Mouse (Mus musculus) embryonic facial prominence, embryonic 13.5 days (tissue): ENCODE results near the gene Nyap1. TPM values are rescaled to one million over a fixed set of nuclear protein-coding genes. Genes with fewer than 3 reads are reported as not detected.

ENCODE experiments used
- ATAC-seq: fragments of 200-750 bp; cut with Nextera tagmentation; 2 replicates; pipeline ENCODE4 v1.8.0; 2017; ENCODE audit warnings: low read depth; ENCODE audit not compliant: insufficient number of reproducible peaks, insufficient read depth, low FRiP score, low TSS enrichment
- H3K27ac ChIP-seq: fragments of 300-500 bp; sonication (generic); 2 replicates; pipeline ENCODE4 v1.5.1; 2015; ENCODE audit warnings: moderate library complexity, mild to moderate bottlenecking, inconsistent platforms
- H3K27me3 ChIP-seq: fragments of 300-500 bp; sonication (generic); 2 replicates; pipeline ENCODE4 v1.6.1; 2015; ENCODE audit warnings: mild to moderate bottlenecking, inconsistent platforms
- H3K36me3 ChIP-seq: fragments of 300-500 bp; sonication (generic); 2 replicates; pipeline ENCODE4 v1.6.1; 2015; ENCODE audit warnings: mild to moderate bottlenecking, inconsistent platforms
- H3K4me1 ChIP-seq: fragments of 300-500 bp; sonication (generic); 2 replicates; pipeline ENCODE4 v1.6.1; 2015; ENCODE audit warnings: inconsistent platforms
- H3K4me2 ChIP-seq: fragments of 300-500 bp; sonication (generic); 2 replicates; pipeline ENCODE4 v1.6.1; 2015; ENCODE audit warnings: moderate library complexity, mild to moderate bottlenecking, inconsistent platforms
- H3K4me3 ChIP-seq: fragments of 300-500 bp; sonication (generic); 2 replicates; pipeline ENCODE4 v1.5.1; 2015; ENCODE audit warnings: mild to moderate bottlenecking, inconsistent platforms
- H3K9ac ChIP-seq: fragments of 300-500 bp; sonication (generic); 2 replicates; pipeline ENCODE4 v1.6.1; 2015; ENCODE audit warnings: mild to moderate bottlenecking, inconsistent platforms
- H3K9me3 ChIP-seq: fragments of 300-500 bp; sonication (generic); 2 replicates; pipeline ENCODE4 v1.6.1; 2016; ENCODE audit warnings: inconsistent platforms
- WGBS: fragments of 180-500 bp; shearing (Covaris S2); methylation state at CpG from one replicate; pipeline ENCODE4 v1.1.7; 2015; ENCODE audit warnings: mixed read lengths; 5-methylcytosine and 5-hydroxymethylcytosine counted together
- polyA plus RNA-seq: library from polyadenylated mRNA; unstranded; fragments of >200 nt; fragmentation: Nextera tagmentation; extraction: Ambion mirVana; gene quantifications from 2 replicates; pipeline ENCODE4 v1.2.1, GENCODE M21; 2015

The Nyap1 gene
- polyA plus RNA-seq, 1 experiment from 2014 or later, result 3.5 TPM

GRCm38 (mm10) chr5:137749196-137749836 lies 7.9 kb upstream of the Nyap1 start:
- Histone ChIP-seq H3K27ac (0 out of 2 replicates have a peak overlapping the region, but pooled peaks have one; percentile 8), H3K27me3 (no peaks in the 10 kb centered on the region)

GRCm38 (mm10) chr5:137748130-137748770 lies 6.8 kb upstream of the Nyap1 start:
- Histone ChIP-seq H3K36me3 (peaks cover 30% of the 10 kb centered on the region), H3K4me3 (peak overlapping the region; percentile 69), H3K27me3 (no peaks in the 10 kb centered on the region), H3K9me3 (no peaks in the 10 kb centered on the region), H3K4me2 (peak overlapping the region; percentile 99), H3K27ac (peak overlapping the region; percentile 16), H3K9ac (peak overlapping the region; percentile 90), H3K4me1 (peaks cover 32% of the 10 kb centered on the region)
- WGBS, result 29% methylated on average over 5 of the region's 5 CpGs
- ATAC-seq, result no peak

More at GRCm38 (mm10) chr5:137749196-137749836, 7.9 kb upstream of the Nyap1 start:
- 52% methylated on average over 6 of the region's 6 CpGs for WGBS
- peaks cover 40% of the 10 kb centered on the region for H3K36me3 ChIP-seq
- H3K9ac ChIP-seq, result peak overlapping the region; percentile 17; the same call in 1 of the 2 replicates
- no peaks in the 10 kb centered on the region for H3K9me3 ChIP-seq
- peak overlapping the region; percentile 99 for H3K4me2 ChIP-seq
- H3K4me1 ChIP-seq, result peaks cover 32% of the 10 kb centered on the region
- H3K4me3 ChIP-seq, result peak overlapping the region; percentile 69
- ATAC-seq, result no peak

- Histone ChIP-seq H3K4me3 (peak overlapping the region; percentile 69), H3K36me3 (peaks cover 24% of the 10 kb centered on the region), H3K4me2 (peak overlapping the region; percentile 99), H3K9ac (peak overlapping the region; percentile 90), H3K27me3 (no peaks in the 10 kb centered on the region), H3K27ac (peak overlapping the region; percentile 98), H3K4me1 (peaks cover 32% of the 10 kb centered on the region), H3K9me3 (no peaks in the 10 kb centered on the region)
- 3% methylated on average over 26 of the region's 26 CpGs for WGBS
- ATAC-seq, result no peak
Measured at GRCm38 (mm10) chr5:137747326-137747961, 6.0 kb upstream of the Nyap1 start.

GRCm38 (mm10) chr5:137746851-137747325 lies 5.5 kb upstream of the Nyap1 start:
- Histone ChIP-seq H3K4me2 (peak overlapping the region; percentile 99), H3K27me3 (no peaks in the 10 kb centered on the region), H3K9ac (peak overlapping the region; percentile 90), H3K9me3 (no peaks in the 10 kb centered on the region), H3K27ac (peak overlapping the region; percentile 98), H3K4me3 (peak overlapping the region; percentile 69), H3K4me1 (peaks cover 35% of the 10 kb centered on the region), H3K36me3 (peaks cover 18% of the 10 kb centered on the region)
- WGBS, result 1% methylated on average over 16 of the region's 16 CpGs
- ATAC-seq, result no peak

- peak overlapping the region; percentile 99 for H3K4me2 ChIP-seq
- peak overlapping the region; percentile 69 for H3K4me3 ChIP-seq
- peaks cover 39% of the 10 kb centered on the region for H3K4me1 ChIP-seq
- peak overlapping the region; percentile 90 for H3K9ac ChIP-seq
- peaks cover 13% of the 10 kb centered on the region for H3K36me3 ChIP-seq
- H3K27me3 ChIP-seq, result no peaks in the 10 kb centered on the region
- WGBS, result under 1% methylated on average over 20 of the region's 20 CpGs
- no peaks in the 10 kb centered on the region for H3K9me3 ChIP-seq
- peak overlapping the region; percentile 98 for H3K27ac ChIP-seq
- ATAC-seq, result no peak
Measured at GRCm38 (mm10) chr5:137746282-137746850, 5.0 kb upstream of the Nyap1 start.

- Histone ChIP-seq H3K36me3 (peaks cover 4% of the 10 kb centered on the region), H3K4me3 (peak within 1 kb of the TSS; percentile 69), H3K9ac (peak within 1 kb of the TSS; percentile 90), H3K27ac (peak within 1 kb of the TSS; percentile 98), H3K9me3 (no peaks in the 10 kb centered on the region), H3K27me3 (no peaks in the 10 kb centered on the region), H3K4me1 (peaks cover 39% of the 10 kb centered on the region), H3K4me2 (peak within 1 kb of the TSS; percentile 99)
- ATAC-seq, result peak; percentile 85
- 3% methylated on average over 28 of the region's 28 CpGs for WGBS
Measured at GRCm38 (mm10) chr5:137745214-137746171, 4.1 kb upstream of the Nyap1 start, which contains the start of gene Tsc22d4. Gene Tsc22d4, plus strand, starts transcription at chr5:137745730.

GRCm38 (mm10) chr5:137744197-137744596 lies 2.8 kb upstream of the Nyap1 start:
- H3K4me1 ChIP-seq, result peaks cover 48% of the 10 kb centered on the region

GRCm38 (mm10) chr5:137742836-137743235 lies 1.4 kb upstream of the Nyap1 start:
- Histone ChIP-seq H3K27me3 (no peaks in the 10 kb centered on the region), H3K9ac (no peak overlapping the region), H3K4me3 (no peak overlapping the region), H3K9me3 (no peaks in the 10 kb centered on the region), H3K27ac (no peak overlapping the region), H3K4me2 (no peak overlapping the region), H3K4me1 (peaks cover 45% of the 10 kb centered on the region), H3K36me3 (peaks cover 7% of the 10 kb centered on the region; the same call in 1 of the 2 replicates)
- 95% methylated on average over 6 of the region's 6 CpGs for WGBS
- no peak for ATAC-seq

More at GRCm38 (mm10) chr5:137744197-137744596, 2.8 kb upstream of the Nyap1 start:
- no peaks in the 10 kb centered on the region for H3K36me3 ChIP-seq
- no peak overlapping the region for H3K27ac ChIP-seq
- no peaks in the 10 kb centered on the region for H3K9me3 ChIP-seq
- H3K9ac ChIP-seq, result no peak overlapping the region
- ATAC-seq, result no peak
- H3K4me3 ChIP-seq, result no peak overlapping the region
- 77% methylated on average over 7 of the region's 7 CpGs for WGBS
- no peaks in the 10 kb centered on the region for H3K27me3 ChIP-seq
- H3K4me2 ChIP-seq, result no peak overlapping the region

- Histone ChIP-seq H3K9ac (no peak overlapping the region; the same call in 1 of the 2 replicates), H3K4me2 (peak overlapping the region; percentile 92), H3K9me3 (no peaks in the 10 kb centered on the region), H3K36me3 (peaks cover 11% of the 10 kb centered on the region), H3K27me3 (no peaks in the 10 kb centered on the region), H3K4me1 (peaks cover 42% of the 10 kb centered on the region), H3K4me3 (peak overlapping the region; percentile 66), H3K27ac (no peak overlapping the region)
- 47% methylated on average over 10 of the region's 10 CpGs for WGBS
- ATAC-seq, result no peak
Measured at GRCm38 (mm10) chr5:137742048-137742447, 641 bp upstream of the Nyap1 start.

GRCm38 (mm10) chr5:137740506-137740905 lies 901 bp downstream of the Nyap1 start:
- Histone ChIP-seq H3K36me3 (peaks cover 27% of the 10 kb centered on the region), H3K9ac (peak overlapping the region; percentile 80), H3K27ac (peak overlapping the region; percentile 71; the same call in 1 of the 2 replicates), H3K4me2 (peak overlapping the region; percentile 92), H3K4me3 (peak overlapping the region; percentile 66), H3K9me3 (no peaks in the 10 kb centered on the region), H3K4me1 (peaks cover 41% of the 10 kb centered on the region), H3K27me3 (no peaks in the 10 kb centered on the region)
- WGBS, result 4% methylated on average over 11 of the region's 11 CpGs
- 0 out of 2 replicates have a peak, but pooled peaks have one; percentile 1 for ATAC-seq
